Mouse (Mus musculus) fibroblast of lung, adult 2 months (primary cell): Measurements from ENCODE around the gene Hoga1.
"Not testable (repeated sequence)": the region's sequence is repeated elsewhere in the genome, so short reads cannot be mapped to it uniquely, and the experiment has no call there.

Experiments
- DNase-seq: peaks from one replicate; pipeline ENCODE4 v3.0.0-alpha.2; 2011; ENCODE audit warnings: low read depth

Gene Hoga1

GRCm38 (mm10) chr19:42071886-42072608 lies 26.6 kb downstream of the Hoga1 start:
- no peak for DNase-seq

- DNase-seq = no peak
Measured at GRCm38 (mm10) chr19:42072802-42073201, 27.4 kb downstream of the Hoga1 start.

- no peak for DNase-seq
Measured at GRCm38 (mm10) chr19:42075051-42075450, 29.6 kb downstream of the Hoga1 start.

GRCm38 (mm10) chr19:42075992-42076391 lies 30.6 kb downstream of the Hoga1 start:
- DNase-seq = no peak

GRCm38 (mm10) chr19:42078566-42078965 lies 33.2 kb downstream of the Hoga1 start:
- no peak for DNase-seq

- DNase-seq = no peak
Measured at GRCm38 (mm10) chr19:42079006-42079405, 33.6 kb downstream of the Hoga1 start.

GRCm38 (mm10) chr19:42079950-42080349 lies 34.5 kb downstream of the Hoga1 start:
- peak; percentile 54 for DNase-seq

GRCm38 (mm10) chr19:42080469-42080868 lies 35.1 kb downstream of the Hoga1 start:
- DNase-seq = no peak

- not testable (repeated sequence) for DNase-seq
Measured at GRCm38 (mm10) chr19:42081613-42082012, 36.2 kb downstream of the Hoga1 start.

- no peak for DNase-seq
Measured at GRCm38 (mm10) chr19:42085690-42086089, 40.3 kb downstream of the Hoga1 start.

- peak; percentile 54 for DNase-seq
Measured at GRCm38 (mm10) chr19:42086166-42086565, 40.8 kb downstream of the Hoga1 start, which contains the start of gene Morn4. Gene Morn4, minus strand, starts transcription at chr19:42086357.

GRCm38 (mm10) chr19:42089103-42089747 lies 43.8 kb downstream of the Hoga1 start:
- DNase-seq = no peak

- DNase-seq = peak; percentile 100
Measured at GRCm38 (mm10) chr19:42089748-42090595, 44.6 kb downstream of the Hoga1 start, which contains the start of gene Pi4k2a. Gene Pi4k2a, plus strand, starts transcription at chr19:42090470.

- no peak for DNase-seq
Measured at GRCm38 (mm10) chr19:42090637-42091141, 45.3 kb downstream of the Hoga1 start.

- no peak for DNase-seq
Measured at GRCm38 (mm10) chr19:42099406-42099805, 54.0 kb downstream of the Hoga1 start.

GRCm38 (mm10) chr19:42104681-42105080 lies 59.3 kb downstream of the Hoga1 start:
- no peak for DNase-seq

GRCm38 (mm10) chr19:42115783-42116335 lies 70.4 kb downstream of the Hoga1 start:
- no peak for DNase-seq

- DNase-seq = no peak
Measured at GRCm38 (mm10) chr19:42118142-42118541, 72.7 kb downstream of the Hoga1 start.

- DNase-seq = no peak
Measured at GRCm38 (mm10) chr19:42118596-42118995, 73.2 kb downstream of the Hoga1 start.

GRCm38 (mm10) chr19:42120451-42120850 lies 75.0 kb downstream of the Hoga1 start:
- DNase-seq = no peak
